Mouse (Mus musculus): ENCODE data around the gene Bcl2.

Gene Bcl2

DNA sequence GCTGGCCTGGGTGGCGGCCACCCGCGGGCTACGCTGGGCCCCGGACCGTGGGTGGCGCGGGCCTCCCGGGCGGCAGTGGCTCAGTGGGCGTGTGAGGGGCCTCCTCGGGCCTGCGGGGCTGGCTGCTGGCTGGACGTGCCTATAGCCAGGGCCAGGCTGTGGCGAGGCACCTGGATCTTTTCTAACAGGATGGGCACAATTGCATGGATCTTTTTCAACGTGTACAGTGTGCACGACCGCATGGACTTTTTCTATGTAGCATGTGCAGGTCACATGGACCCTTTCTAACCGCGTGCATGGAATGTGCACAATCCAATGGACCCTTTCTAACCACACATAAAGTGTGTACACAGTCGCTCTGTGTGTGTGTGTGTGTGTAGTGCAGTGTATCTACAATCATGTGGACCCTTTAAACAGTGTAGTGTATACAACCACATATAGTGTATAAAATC, 482 bp upstream of the Bcl2 start:
- 4% methylated on average over 21 of the region's 21 CpGs for WGBS

DNA sequence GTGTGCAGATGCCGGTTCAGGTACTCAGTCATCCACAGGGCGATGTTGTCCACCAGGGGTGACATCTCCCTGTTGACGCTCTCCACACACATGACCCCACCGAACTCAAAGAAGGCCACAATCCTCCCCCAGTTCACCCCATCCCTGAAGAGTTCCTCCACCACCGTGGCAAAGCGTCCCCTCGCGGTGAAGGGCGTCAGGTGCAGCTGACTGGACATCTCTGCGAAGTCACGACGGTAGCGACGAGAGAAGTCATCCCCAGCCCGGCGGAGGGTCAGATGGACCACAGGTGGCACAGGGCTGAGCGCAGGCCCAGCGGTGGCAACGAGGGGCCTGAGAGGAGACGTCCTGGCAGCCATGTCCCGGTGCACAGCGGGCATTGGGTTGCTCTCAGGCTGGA, 1.7 kb downstream of the Bcl2 start:
- 12% methylated on average over 22 of the region's 22 CpGs for WGBS

DNA sequence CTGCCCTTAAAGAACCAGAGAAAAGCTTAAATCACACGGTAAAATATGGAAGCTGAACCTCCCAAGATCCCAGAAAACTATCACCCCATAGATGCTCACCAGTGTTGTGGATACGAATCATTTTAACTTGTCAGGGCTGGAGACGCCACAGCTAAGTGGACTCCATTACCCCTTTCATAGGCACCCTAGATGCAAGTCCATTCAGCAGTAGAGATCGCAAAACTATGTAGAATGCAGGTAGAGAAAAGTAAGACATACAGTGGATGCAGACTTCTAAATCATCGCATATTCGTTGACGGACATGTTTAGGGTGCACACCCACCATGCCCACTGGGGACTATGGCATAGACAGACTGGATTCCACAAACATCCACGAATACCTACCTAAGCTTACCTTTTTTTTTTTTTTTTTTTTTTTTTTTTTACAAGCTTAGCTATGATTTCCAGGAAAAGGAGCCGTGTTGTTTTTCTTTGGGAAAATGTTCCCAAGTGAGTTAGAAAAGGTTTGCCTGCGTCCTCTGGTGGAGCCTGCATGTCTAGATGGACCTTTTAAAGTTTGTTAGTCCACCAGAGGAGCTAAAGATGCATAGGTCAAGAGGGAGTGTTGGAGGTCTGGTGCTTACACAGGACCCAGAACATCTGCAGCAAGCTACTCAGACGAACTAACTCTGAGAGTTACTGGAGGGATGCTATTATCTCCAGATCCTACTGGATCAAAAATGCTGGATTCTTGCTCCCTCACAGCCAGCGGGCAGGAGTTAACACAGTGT, 2.5 kb downstream of the Bcl2 start:
- 48% methylated on average over 12 of the region's 12 CpGs for WGBS

DNA sequence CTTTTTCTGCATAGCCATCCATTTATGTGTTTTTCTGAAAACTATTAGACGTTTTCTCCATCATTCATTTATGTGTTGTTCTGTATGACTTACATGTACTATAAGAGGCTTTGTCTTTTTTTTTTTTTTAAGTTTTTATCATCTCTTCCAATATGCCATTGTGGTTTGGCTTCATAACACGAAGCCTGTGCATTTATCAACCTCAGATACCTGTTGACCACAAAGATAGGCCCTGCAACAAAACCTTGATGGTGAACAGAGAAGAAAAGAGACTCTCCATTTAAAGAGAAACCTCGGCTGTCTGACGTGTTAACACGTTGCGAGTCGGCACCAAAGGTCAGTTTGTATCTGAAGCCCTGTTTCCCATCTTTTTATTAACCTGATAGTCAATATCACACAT, 3.9 kb downstream of the Bcl2 start:
- 84% methylated on average over 7 of the region's 7 CpGs for WGBS

DNA sequence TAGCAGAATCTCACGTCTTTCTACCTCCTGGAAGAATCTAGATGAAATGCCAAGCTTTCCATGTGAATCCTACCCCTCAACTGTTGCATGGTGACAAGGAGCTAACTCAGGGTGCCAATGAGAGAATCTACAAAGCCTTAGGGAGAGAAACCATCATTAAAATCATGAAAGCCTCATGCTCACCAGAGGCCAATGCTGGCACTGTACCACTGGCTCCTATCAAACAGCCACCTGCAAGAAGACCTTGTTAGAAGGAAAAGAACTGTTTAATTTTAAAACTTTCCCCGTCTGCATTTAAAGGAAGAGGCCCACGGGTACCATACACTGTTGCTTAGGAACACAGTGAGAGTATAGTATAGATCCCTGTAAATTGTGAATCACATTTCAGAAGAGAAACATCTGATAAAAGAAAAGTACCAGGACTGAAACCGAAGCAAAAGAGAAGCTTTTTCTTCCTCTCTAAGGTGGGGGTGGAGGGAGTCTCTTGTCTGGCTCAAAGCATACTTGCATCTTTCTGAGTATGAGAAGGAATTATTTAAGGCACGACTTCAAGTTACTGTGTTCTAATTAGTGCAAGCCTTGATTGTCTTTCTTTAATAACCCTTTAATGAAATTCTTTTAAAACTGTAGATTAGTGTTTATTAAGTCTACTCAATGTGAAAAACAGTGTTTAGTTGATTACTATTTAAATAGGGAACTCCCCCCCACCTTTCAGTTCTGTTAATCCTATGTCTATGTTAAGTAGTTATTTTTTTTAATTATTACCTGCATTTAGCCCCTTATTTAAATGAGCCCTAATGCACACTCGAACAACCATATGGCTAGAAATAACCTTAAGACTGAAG, 6.8 kb downstream of the Bcl2 start:
- 41% methylated on average over 6 of the region's 6 CpGs for WGBS

DNA sequence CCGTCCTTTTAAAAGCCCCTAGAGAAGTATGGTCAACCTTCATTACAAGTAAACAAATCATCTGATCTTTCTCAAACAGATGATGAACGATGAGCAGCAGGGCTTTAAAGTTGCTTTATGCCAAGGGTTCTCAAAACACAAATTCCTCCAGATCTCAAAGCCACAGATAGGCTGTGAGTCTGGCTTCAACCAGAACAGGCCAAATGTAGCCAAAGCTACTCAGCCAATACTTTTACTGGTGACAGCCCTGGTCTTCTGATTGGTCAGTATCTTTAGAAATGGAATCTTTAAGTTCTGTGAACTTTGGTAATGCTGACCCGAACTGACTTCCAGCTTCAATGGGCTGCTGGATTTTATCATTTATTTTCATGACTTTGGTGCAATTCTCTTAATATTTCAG, 10.9 kb downstream of the Bcl2 start:
- 52% methylated on average over 3 of the region's 3 CpGs for WGBS

DNA sequence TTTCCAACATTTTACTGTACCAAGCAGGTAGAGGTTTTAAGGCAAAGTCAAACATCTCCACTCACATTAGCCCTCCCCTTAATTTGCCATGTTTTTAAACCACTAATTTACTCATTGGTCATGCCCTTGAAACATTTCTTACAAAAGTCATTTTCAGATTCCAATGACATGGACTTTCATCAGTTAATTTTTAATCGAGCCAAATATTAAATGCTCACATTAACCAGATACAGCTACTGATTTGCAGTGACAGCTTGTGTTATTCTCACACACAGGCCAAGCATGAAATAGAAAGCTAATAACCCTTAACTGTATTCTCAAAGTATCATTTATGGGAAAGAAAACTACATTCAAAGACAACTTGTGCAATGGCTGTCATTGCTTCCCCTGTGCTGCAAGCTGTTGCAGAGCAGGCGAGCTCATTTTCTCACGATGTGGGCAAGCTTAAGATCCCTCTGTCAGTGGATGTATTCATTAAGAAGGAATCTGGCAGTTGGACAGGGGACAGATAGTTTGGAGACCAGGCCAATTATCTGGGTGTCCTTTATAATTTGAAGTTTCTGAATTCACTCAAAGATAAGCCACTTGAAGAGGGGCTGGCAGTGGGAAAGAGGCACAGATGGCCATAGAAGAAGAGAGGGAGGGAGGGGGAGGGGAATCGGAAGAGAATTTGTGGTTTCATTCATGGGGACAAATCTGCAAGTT, 11.5 kb downstream of the Bcl2 start:
- 33% methylated on average over 4 of the region's 4 CpGs for WGBS

DNA sequence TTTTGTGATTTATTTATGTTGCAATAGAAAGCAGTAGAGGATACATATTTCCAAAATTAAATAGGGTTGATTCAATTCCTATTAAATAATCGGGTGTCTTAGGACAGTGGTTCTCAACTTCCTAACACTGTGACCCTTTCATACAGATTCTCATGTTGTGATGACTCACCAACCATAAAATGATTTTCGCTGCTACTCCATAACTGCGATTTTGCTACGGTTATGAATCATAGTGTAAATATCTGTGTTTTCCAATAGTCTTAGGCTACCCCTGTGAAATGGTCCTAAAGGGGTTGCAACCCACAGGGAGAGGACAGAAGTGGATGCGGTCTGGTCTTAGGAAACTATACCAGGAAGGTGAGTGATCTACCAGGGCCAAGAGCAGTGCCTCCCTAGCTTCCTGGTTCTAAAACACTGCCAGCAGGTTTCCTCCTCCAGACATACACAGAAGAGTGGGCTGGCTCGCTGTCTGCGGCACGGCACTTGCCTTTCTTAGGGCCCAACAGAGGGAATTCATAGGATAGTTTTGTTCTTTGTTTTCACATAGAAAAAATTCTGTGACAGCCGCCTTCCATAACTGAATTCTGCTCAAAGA, 13.5 kb downstream of the Bcl2 start:
- WGBS, result 66% methylated on average over 9 of the region's 9 CpGs

DNA sequence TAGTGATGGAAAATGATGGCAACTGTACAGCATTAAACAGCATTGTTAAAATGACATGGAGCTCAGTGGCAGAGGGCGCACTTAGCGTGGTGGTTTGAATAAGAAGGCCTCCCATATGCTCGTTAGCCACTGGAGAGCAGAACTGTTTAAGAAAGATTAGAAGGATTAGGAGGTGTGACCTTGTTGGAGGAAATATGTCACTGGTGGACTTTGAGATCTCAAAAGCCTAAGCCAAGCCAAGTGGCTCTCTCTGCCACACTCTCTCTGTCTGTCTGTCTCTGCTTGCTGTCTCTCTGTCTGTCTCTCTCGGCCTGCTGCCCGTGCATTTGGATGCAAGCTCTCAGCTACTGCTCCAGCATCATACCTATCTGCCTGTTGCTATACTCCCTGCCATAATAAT, 17.6 kb downstream of the Bcl2 start:
- 99% methylated on average over 5 of the region's 5 CpGs for WGBS

DNA sequence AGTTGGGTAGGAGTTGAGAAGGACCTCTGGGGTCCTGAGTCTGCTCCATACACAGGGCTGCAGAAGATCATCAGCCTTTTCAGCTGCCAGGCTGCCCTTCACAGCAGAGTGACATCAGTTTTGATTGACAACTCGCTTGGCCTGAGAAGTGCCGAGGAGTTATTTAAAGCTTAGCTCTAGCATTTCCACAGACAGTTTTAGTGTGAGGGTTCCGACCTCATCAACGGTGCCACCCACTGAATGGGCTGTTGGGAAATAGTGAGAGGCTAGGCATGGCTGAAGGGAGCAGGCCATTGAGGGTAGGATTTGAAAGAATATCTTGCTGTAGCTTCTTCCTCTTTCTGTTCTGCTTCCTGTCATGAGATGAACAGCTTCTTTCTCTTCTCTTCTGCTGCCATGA, 18.4 kb downstream of the Bcl2 start:
- 84% methylated on average over 4 of the region's 4 CpGs for WGBS

DNA sequence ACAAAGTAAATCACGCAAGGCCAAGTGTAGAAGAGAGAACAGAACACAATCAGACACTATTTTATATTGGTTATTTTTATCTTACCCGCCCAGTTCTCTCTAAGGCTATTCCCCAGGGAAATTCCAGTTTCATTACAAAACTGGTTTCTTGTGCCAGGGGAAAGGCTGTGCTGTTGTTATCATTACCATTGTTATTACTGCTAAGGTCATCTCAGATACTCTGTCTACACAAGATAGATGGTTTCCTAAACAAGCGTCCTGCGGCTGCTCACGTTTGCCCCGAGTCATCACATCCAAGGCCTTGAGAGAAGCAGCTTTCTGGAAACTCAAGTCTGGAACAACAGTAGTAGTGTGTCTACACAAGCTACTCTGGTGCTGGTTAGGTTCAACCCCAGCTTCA, 19.8 kb downstream of the Bcl2 start:
- 83% methylated on average over 6 of the region's 6 CpGs for WGBS

DNA sequence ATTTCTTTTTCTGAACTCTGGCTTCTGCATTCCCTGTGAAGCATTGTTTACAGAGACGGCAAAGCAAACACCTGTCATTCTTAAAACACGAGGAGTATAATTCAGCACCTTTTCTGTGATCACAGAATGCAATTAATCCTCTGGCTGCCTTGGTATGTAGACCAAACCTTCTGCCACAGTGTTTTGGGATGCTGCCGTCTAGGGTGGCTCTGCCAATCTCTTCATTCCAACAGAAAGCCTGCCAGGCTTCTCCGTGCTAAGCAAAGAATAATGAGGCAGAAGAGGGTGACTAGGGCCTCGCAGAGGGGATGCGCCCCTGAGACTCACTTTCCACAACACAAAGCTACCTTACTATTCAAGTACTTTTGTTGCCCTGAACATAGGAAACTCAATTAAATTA, 23.2 kb downstream of the Bcl2 start:
- 63% methylated on average over 6 of the region's 6 CpGs for WGBS

DNA sequence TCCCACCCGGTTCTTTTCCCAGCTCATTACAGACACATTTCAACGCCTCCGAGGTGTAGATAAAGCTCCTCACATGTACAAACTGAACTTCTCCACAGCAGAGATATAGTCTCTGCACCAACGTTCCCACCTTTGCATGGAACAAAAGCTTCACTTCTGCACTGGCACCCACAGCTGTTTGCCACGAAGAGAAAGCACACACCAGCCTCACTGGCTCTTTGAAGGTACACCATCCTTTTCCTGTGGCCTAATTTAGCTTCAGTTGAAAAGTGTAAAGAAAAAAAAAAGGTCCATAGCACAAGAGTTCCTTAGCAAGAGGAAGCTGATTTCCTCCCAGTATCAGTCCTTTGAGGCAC, 25.9 kb downstream of the Bcl2 start:
- 38% methylated on average over 5 of the region's 5 CpGs for WGBS

DNA sequence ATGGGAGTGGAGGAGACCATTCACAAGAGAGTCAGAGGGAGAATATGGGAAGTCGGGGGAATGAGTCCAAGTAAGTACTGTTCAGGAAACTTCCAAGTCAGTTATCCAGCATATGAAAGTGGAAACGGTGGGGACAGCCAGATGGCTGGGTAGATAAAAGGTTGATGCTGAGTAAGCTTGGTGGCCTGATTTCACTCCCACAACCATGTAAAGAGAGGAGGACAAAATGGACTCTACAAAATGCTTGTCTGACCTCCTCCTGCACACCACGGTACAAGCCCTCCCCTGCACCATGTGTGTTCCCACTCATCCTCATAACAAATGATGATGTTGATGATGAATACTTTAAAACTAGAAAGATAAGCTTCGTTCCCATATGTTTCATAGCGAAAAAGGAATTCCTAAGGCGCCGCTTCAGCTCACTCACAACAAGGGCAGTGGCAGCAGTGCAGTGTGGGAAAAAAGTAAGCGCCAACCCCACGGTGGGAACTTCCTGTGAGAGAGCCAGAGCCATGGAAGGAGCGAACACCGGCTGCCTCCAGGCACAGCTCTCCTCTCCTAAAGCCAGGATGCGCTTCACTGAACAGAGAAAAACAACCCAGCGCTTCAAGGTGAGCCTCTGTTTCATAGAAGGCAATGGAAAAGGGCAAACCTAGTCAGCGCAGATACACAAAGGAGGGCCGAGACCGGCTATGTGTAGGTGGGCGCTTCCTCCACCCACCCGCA, 26.5 kb downstream of the Bcl2 start:
- 56% methylated on average over 18 of the region's 18 CpGs for WGBS

DNA sequence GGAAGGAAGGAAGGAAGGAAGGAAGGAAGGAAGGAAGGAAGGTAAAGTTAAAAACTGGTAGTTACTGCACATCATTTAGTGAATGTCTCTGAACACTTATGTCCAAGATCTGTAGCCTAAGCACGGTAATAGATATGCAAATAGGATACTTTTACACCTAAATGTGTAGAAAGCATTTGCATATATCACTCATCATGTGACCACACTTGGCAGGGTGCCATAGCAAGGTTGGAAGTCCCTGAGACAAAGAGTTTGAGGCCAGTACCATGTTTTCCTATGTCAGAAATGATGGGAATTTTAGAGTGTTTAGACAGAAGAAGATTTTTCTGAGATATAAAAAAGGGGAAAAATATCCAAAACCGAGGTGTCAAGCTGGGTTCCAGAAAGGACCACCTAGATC, 28.4 kb downstream of the Bcl2 start:
- WGBS, result 74% methylated on average over 2 of the region's 2 CpGs

DNA sequence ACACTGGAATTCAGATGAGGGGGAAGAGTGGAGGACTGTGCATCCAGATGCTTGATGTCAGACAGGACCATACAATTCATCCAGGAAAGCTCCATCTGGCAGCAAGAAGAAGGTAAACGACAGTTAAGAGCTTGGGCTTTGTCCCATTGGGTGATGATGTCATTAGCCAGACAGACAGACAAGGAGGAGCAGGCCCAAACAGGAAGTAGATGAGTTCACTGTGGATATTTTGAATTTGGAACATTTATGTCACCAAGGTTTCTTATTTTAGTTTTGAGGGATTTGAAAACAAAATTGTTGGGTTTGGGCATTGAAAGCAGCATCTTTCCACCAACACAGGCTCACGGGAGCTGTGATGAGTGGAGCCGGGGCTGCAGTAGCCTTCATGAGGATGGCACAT, 29.5 kb downstream of the Bcl2 start:
- WGBS, result 71% methylated on average over 3 of the region's 3 CpGs

DNA sequence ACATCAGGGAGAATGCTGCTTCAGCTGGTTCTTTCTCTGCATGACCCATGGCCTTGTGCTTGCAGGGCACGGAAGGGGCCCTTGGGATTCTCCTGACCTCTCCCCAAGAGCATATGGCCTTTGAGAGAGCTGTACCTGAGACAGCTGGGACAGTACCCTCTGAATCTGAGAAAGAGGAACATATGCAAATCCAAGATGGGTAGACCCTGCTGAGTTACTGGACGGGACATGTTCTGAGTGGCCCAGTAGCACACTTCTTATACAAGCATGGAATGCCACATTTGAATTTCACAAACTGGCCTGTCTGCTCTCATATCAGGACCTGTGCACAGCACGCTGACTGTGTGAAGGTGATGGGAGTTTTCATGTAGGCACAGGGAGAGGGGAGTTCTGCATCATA, 31.2 kb downstream of the Bcl2 start:
- WGBS, result 93% methylated on average over 3 of the region's 3 CpGs

DNA sequence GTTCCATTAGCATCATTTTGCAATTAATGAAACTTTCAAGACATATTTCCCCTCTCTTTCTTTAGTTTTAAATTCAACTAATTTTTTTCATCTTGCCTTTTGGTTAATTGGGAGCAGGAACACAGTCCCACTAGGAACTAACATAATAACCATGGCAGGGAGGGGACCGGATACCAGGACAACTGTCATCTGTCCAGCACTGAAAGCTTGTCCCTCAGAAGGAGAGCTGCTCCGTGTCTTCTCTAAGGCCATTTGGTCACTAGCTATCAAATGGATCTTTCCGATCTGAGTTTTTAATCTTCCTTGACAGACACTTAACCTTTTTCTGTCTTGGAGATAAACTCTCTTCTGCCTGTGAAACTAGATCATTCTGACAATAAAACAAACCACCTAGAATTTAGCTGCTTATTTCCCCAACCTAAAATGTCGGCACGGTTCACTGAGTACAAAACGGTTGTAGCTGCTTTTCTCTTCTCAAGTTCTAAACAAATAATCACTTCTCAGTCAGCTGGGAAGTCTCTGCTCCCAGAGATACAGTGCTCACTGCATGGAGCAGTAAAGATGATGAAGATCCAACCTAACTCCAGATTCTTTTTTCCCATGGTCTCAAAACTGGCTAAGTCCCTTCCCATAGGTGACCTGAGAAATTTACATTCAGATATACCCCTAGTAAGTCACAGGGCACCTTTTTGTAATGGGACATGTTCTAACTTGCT, 34.1 kb downstream of the Bcl2 start:
- WGBS, result 85% methylated on average over 6 of the region's 6 CpGs

DNA sequence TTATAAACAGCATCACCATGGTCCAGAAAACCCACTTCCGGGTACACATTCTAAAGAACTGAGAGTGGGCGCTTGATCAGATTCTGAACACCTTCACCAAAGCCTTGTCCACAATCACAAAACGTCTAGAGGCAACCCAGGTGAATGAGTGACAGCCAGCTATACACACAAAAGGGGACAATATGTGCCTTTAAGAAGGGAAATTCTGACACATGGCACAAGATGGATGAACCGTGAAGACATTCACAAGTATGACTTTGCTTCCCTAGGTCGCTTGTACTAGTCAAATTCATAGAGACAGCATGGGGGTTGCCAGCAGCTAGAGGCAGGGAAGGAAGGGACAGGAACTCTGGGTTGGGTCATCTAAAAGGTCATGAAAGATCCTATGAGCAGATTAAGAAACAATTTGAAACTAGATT, 36.0 kb downstream of the Bcl2 start:
- 89% methylated on average over 5 of the region's 5 CpGs for WGBS

DNA sequence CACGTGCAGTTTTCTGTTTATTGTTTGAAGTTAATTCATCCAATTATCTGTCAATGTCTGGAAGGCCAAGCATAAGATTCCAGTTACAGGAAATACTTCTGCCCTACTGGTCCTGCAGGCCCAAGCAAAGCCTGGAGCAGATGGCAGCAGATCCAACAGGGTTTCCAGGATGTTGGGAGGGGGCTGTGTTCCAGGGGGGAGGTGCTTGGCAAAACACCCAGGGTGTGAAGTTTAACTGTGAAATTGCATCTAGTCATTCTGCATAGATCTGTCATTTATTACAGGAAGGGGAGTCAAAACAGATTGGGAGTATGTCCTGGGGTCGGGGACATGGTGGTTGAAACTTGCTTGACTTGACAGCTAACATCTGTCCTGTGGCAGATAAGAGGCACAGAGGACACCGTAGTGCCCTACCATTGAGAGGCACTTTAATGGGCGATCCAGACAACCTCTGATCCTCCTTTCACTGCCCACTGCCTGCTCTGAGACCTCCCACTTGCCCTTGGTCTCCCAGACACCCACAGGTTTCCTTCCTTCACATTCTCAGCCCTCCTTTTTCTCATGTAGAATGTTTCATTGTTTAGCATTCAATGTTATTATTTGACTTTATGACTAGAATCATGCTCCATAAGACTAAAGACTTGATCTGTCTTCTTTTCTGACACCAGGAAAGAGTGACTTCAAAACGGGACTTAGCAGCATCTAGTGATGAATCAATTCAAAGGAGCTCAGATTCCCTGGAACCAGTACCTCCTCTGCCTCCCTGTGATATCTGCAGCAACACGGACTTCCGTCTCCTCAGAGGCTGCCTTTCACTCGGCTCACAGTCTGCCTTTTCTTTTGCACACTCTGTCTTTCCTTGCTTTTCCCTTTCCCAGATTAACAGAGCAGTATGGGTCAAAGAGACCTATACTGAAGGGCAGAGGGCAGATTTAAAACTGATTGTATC, 47.7 kb downstream of the Bcl2 start:
- 67% methylated on average over 8 of the region's 8 CpGs for WGBS

All from cerebral cortex, adult 2 months (tissue).